Mouse (Mus musculus): Measurements from ENCODE around the gene Prnp.

DNA sequence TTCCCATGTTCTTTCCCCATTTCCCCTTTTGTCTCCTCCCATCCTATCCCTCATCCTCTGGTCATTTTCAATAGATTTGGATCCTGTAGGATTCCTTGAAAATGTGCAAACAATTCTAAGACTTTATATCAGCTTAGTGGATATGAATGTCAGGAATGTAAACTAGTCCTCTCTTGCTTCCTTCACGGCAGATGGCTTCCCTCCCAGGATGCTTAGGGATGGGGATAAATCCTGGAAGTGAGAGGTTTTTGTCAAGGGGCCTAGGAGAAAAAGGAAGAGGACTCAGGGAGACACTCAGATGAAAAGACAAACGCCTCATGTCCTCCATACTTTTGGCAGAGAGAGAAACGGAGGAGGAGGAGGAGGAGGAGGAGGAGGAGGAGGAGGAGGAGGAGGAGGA, 7.3 kb upstream of the Prnp start:
- no peak for TF ChIP-seq CTCF (IDR thresholded peaks at IDR 0.05; ENCODE audit: insufficient read depth, low read depth, low read length)
- TF ChIP-seq POLR2A (IDR thresholded peaks at IDR 0.05; ENCODE audit: insufficient read depth, low read depth, low read length): no peak
